Mouse (Mus musculus) cerebellum, adult 2 months (tissue): Measurements from ENCODE around the gene Ttll1.

ENCODE experiments used
- CTCF ChIP-seq: fragments of 200-500 bp; IDR thresholded peaks from 2 replicates; pipeline ENCODE4 v1.5.1; 2011; ENCODE audit warnings: low read depth, mild to moderate bottlenecking, control low read depth, low read length, moderate library complexity, borderline replicate concordance; ENCODE audit not compliant: insufficient read depth
- POLR2A ChIP-seq: fragments of 200-500 bp; IDR thresholded peaks from 2 replicates; pipeline ENCODE4 v1.6.1; 2011; ENCODE audit warnings: low read length, control low read depth, borderline replicate concordance; ENCODE audit not compliant: insufficient read depth

DNA sequence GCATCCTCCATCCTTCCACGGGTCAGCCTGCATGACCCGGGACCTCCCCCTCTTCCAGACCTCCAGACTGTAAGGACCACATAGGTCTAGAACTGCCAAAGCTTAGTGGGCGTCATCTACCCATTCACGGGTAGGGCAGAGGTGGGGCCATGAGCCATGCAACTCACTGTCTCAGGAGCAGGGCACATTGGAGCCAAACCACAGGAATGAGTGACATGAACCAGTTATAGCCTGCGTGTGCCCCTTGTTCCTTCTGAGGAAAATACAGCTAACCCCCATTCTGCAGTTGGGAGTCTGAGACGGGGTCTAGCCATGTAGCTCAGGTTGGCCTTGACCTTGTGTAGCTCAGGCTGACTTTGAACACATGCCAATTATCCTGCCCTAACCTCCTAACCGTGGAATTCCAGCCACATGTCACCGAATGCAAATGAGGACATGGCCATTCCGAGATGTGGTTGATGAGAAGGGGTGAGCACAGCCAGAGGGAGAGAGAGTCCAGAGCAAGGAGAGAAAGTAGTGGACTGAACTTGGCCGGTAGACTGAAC is 29.4 kb downstream of the Ttll1 start:
- TF ChIP-seq POLR2A (no peak), CTCF (no peak)
